Mouse (Mus musculus) E14TG2a.4 (cell line): ENCODE results near the gene Cptp.

ENCODE experiments used
- CTCF ChIP-seq: conservative IDR thresholded peaks from 2 replicates; pipeline ENCODE4 v1.5.1; 2014; ENCODE audit warnings: low read length
- POU5F1 ChIP-seq: IDR thresholded peaks from 2 replicates; pipeline ENCODE4 v1.6.1; 2014; ENCODE audit warnings: low read length, borderline replicate concordance

DNA sequence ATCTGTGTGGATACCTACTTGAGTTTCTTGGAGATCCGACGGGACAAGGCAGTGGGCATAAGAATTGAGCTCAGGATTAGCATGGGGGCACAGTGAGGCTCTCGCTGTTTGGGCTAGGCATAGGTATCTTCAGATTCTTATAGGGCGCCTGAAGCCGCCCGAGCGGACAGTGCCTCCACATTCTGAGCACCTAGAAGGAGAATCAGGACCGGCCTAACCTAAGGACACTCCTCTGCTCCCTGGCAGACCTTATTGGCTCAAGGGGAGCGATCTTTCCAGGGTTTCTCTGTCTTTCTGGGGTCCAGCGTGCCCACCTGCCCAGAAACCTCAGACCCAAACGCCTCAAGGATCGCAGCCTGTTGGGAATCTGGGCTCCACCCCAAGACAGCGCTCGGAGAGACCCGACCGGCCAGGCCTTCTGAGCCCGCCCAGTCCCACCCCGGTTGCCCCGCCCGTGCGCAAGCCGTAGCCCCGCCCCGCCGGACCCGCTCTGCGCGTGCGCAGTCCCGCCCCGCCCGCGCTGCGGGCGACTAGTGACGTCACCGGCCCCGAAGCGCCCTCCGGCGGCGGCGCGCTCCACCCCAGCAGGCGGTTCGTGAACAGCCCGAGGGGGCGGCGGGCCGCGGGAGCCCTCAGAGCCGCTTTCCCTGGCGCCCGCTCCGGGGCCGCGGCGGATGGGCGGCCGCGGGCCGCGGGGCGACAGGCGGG, 22.2 kb downstream of the Cptp start, which contains the start of gene Dvl1:
- no peak for TF ChIP-seq CTCF
- TF ChIP-seq POU5F1 = no peak
